Mouse (Mus musculus) lung, postnatal 0 days (tissue): ENCODE data around the gene Akap6. TPM values are rescaled to one million over a fixed set of nuclear protein-coding genes. Genes with fewer than 3 reads are reported as not detected.

Experiments used
- ATAC-seq: fragments of 200-750 bp; cut with Nextera tagmentation; 2 replicates; pipeline ENCODE4 v1.8.0; 2017; ENCODE audit warnings: moderate library complexity
- DNase-seq: peaks from one replicate; pipeline ENCODE4 v3.0.0-alpha.2; 2016; ENCODE audit warnings: low spot score
- H3K27ac ChIP-seq: fragments of 300-500 bp; sonication (generic); 2 replicates; pipeline ENCODE4 v1.5.1; 2014; ENCODE audit warnings: antibody characterized with exemption, mild to moderate bottlenecking, low read length, mixed read lengths
- H3K27me3 ChIP-seq: fragments of 300-500 bp; sonication (generic); replicated peaks from 2 replicates; pipeline ENCODE4 v1.6.1; 2014; ENCODE audit warnings: low read length, mixed read lengths; ENCODE audit not compliant: insufficient read depth
- H3K36me3 ChIP-seq: fragments of 300-500 bp; sonication (generic); 2 replicates; pipeline ENCODE4 v1.6.1; 2014; ENCODE audit warnings: low read length, mixed read lengths; ENCODE audit not compliant: insufficient read depth
- H3K4me1 ChIP-seq: fragments of 300-500 bp; sonication (generic); 2 replicates; pipeline ENCODE4 v1.6.1; 2014; ENCODE audit warnings: antibody characterized with exemption, low read depth, low read length, mixed read lengths; ENCODE audit not compliant: insufficient read depth
- H3K4me2 ChIP-seq: fragments of 300-500 bp; sonication (generic); replicated peaks from 2 replicates; pipeline ENCODE4 v1.6.1; 2014; ENCODE audit warnings: low read depth, mild to moderate bottlenecking, low read length, moderate library complexity, mixed read lengths
- H3K4me3 ChIP-seq: fragments of 300-500 bp; sonication (generic); 2 replicates; pipeline ENCODE4 v1.5.1; 2014; ENCODE audit warnings: low read depth, low read length
- H3K9ac ChIP-seq: fragments of 300-500 bp; sonication (generic); replicated peaks from 2 replicates; pipeline ENCODE4 v1.6.1; 2014; ENCODE audit warnings: low read depth, mild to moderate bottlenecking
- H3K9me3 ChIP-seq: fragments of 300-500 bp; sonication (generic); 2 replicates; pipeline ENCODE4 v1.6.1; 2016; ENCODE audit warnings: low read length, mixed read lengths
- CTCF ChIP-seq: IDR thresholded peaks from 2 replicates; pipeline ENCODE4 v1.5.1; 2016; ENCODE audit warnings: antibody characterized with exemption, mild to moderate bottlenecking
- EP300 ChIP-seq: IDR thresholded peaks from 2 replicates; pipeline ENCODE4 v1.6.1; 2016; ENCODE audit warnings: antibody characterized with exemption, mild to moderate bottlenecking, control low read depth
- WGBS: fragments of 180-500 bp; shearing (Covaris S2); extraction: QIAGEN DNeasy Blood & Tissue Kit; methylation state at CpG from one replicate; pipeline ENCODE4 v1.1.7; 2014; 5-methylcytosine and 5-hydroxymethylcytosine counted together
- polyA plus RNA-seq: library from polyadenylated mRNA; unstranded; fragments of >200 nt; fragmentation: Nextera tagmentation; extraction: Ambion mirVana; gene quantifications from 2 replicates; pipeline ENCODE4 v1.2.1, GENCODE M21; 2015

Gene Akap6
- polyA plus RNA-seq, 1 experiment from 2014 or later, result 0.12 TPM

GRCm38 (mm10) chr12:53147696-53148095, 448.5 kb downstream of the Akap6 start:
- WGBS, result 45% methylated on average over 11 of the region's 11 CpGs
- no peaks in the 10 kb centered on the region for H3K9me3 ChIP-seq
- no peak for TF ChIP-seq CTCF
- TF ChIP-seq EP300, result no peak

GRCm38 (mm10) chr12:53168189-53169003, 469.2 kb downstream of the Akap6 start:
- ATAC-seq (no peak), DNase-seq (no peak)
- Histone ChIP-seq H3K9me3 (no peaks in the 10 kb centered on the region), H3K4me2 (no peak overlapping the region), H3K36me3 (no peaks in the 10 kb centered on the region), H3K4me1 (no peaks in the 10 kb centered on the region), H3K27me3 (no peaks in the 10 kb centered on the region), H3K4me3 (no peak overlapping the region), H3K27ac (no peak overlapping the region), H3K9ac (no peak overlapping the region)
- 83% methylated on average over 8 of the region's 8 CpGs for WGBS
- no peak for TF ChIP-seq EP300
- TF ChIP-seq CTCF, result no peak

More at GRCm38 (mm10) chr12:53147696-53148095, 448.5 kb downstream of the Akap6 start:
- DNase-seq (no peak), ATAC-seq (no peak)
- H3K27ac ChIP-seq, result no peak overlapping the region
- no peaks in the 10 kb centered on the region for H3K27me3 ChIP-seq
- H3K4me2 ChIP-seq, result no peak overlapping the region
- H3K4me1 ChIP-seq, result no peaks in the 10 kb centered on the region
- no peaks in the 10 kb centered on the region for H3K36me3 ChIP-seq
- no peak overlapping the region for H3K9ac ChIP-seq
- H3K4me3 ChIP-seq, result no peak overlapping the region

GRCm38 (mm10) chr12:53191435-53191834, 492.3 kb downstream of the Akap6 start:
- DNase-seq, result no peak
- WGBS, result 78% methylated on average over 7 of the region's 7 CpGs
- no peak overlapping the region for H3K4me2 ChIP-seq
- H3K27ac ChIP-seq, result no peak overlapping the region
- no peak for ATAC-seq
- no peaks in the 10 kb centered on the region for H3K9me3 ChIP-seq
- H3K27me3 ChIP-seq, result no peaks in the 10 kb centered on the region
- no peaks in the 10 kb centered on the region for H3K4me1 ChIP-seq
- H3K36me3 ChIP-seq, result no peaks in the 10 kb centered on the region
- no peak for TF ChIP-seq CTCF
- no peak for TF ChIP-seq EP300
- no peak overlapping the region for H3K9ac ChIP-seq
- no peak overlapping the region for H3K4me3 ChIP-seq

GRCm38 (mm10) chr12:53193664-53194063, 494.5 kb downstream of the Akap6 start:
- TF ChIP-seq EP300, result no peak
- TF ChIP-seq CTCF, result no peak
- Histone ChIP-seq H3K27me3 (no peaks in the 10 kb centered on the region), H3K36me3 (no peaks in the 10 kb centered on the region), H3K4me1 (no peaks in the 10 kb centered on the region), H3K4me3 (no peak overlapping the region), H3K9ac (no peak overlapping the region), H3K9me3 (no peaks in the 10 kb centered on the region), H3K4me2 (no peak overlapping the region), H3K27ac (no peak overlapping the region)
- DNase-seq (no peak), ATAC-seq (no peak)
- 77% methylated on average over 5 of the region's 5 CpGs for WGBS

Other genes starting within 250 kb of the Akap6 start
- 32.1 and 39.1 TPM in 2 replicates for gene Arhgap5, start 195.4 kb upstream of the Akap6 start, polyA plus RNA-seq